Mouse (Mus musculus) heart, adult 9 months (tissue): ENCODE measurements around the gene Rpl41.
"Not testable (repeated sequence)": the region's sequence is repeated elsewhere in the genome, so short reads cannot be mapped to it uniquely, and the experiment has no call there.

Source experiments
- DNase-seq, 2 experiments: peaks; one replicate each; pipeline ENCODE4 v3.0.0; 2022; ENCODE audit warnings: low spot score in 2 of 2

The Rpl41 gene

DNA sequence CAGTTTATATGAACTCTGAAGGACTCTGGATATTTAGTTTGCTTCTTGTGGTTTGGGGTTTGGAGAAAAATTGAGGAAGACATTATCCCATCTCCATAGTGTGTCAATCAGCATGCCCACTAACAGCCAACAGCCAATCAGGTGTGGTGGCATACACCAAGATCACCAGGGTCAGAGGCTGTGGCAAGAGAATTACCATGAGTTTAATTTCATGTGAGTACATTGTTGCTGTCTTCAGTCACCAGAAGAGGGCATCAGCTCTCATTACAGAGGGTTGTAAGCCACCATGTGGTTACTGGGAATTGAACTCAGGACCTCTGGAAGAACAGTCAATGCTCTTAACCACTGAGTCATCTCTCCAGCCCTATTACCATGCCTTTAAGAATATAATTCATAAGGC is 7.2 kb upstream of the Rpl41 start:
- DNase-seq: no peak

GRCm38 (mm10) chr10:128555567-128555966 is 6.5 kb upstream of the Rpl41 start:
- DNase-seq: not testable (repeated sequence)

DNA sequence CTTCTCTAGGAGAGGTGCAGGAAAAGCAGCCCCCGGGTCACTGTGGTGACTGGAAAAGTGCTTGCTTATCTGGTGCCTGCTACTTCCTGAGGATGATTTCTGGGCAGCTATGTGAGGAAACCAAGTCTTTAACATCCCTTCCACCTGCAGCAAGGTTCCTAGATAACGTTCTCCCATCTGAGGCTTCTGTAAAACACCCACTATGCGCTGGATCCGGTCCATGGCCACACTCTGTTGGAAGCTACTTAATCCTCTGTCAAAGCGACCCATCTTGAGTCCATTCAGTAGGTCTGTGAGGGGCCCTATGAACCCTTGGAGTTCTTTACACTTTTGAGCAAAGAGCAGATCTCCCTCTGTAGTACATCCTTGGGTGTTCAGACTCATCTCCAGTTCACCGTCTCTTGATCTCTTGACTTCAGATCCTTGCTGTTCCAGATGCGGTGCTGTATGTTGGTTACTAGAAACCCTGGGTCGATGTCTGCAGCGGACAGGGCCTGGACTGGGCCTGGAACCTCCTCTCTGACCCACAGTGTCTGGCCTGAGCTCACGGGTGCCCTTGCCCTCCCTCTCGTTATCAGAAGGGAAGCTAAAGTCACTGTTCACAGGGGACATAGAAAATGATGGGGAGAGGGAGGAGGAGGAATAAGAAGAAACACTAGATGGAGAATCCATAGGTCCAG is 1.2 kb upstream of the Rpl41 start:
- not testable (repeated sequence) for DNase-seq

GRCm38 (mm10) chr10:128549682-128550057 is 565 bp upstream of the Rpl41 start:
- peak; percentile 31 to 46 for DNase-seq

GRCm38 (mm10) chr10:128548051-128548791 is 884 bp downstream of the Rpl41 start:
- DNase-seq: not testable (repeated sequence)

- DNase-seq: peak; percentile 96 to 98
Observed at GRCm38 (mm10) chr10:128547361-128548032, 1.6 kb downstream of the Rpl41 start, which contains the start of gene Zc3h10. Gene Zc3h10, minus strand, starts transcription at chr10:128547774.

DNA sequence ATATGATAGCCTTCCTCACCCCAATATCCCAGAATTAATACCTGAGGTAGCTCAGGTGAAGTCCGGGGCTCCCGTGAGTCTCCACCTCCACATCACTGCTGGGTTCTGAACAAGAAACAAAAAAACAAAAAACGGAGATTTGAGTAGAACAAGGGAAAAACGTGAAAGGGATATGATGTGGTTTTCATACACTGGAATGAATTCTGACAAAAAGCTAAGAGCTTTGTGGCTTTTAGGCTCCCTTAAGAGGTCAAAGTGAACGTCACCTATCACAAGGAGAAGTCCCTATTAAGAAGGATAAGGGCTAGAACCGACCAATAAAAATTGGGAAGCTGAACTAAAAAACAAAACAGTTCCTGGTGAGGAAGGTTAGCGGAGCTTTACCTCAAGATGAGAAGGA is 2.3 kb downstream of the Rpl41 start:
- peak in 1 of 2 experiments; percentile 13 for DNase-seq

DNA sequence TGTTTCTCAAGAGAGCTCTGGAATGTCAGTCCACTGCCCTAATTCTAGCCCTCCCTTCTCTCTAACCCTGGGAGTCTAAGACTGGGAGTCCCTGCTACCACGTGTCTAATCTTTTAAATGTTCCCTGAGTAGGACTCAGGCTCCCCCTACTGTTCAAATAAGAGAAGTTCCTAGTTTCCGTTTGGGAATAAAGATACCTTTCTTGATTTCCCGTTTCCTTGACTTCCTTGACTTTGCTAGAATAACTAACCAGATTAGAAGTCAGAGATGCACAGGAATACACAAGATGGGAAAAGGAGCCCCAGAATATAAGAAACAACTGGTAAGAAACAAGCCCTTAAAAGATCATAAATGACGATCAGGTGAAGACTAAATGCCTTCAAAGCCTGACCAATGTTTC is 2.7 kb downstream of the Rpl41 start:
- peak; percentile 51 to 55 for DNase-seq

GRCm38 (mm10) chr10:128545570-128545898 is 3.6 kb downstream of the Rpl41 start:
- DNase-seq: no peak

GRCm38 (mm10) chr10:128544674-128545569 is 4.2 kb downstream of the Rpl41 start:
- DNase-seq: no peak

- DNase-seq: no peak
Observed at GRCm38 (mm10) chr10:128544151-128544657, 4.9 kb downstream of the Rpl41 start.

GRCm38 (mm10) chr10:128543100-128543499 is 6.0 kb downstream of the Rpl41 start:
- no peak for DNase-seq

DNA sequence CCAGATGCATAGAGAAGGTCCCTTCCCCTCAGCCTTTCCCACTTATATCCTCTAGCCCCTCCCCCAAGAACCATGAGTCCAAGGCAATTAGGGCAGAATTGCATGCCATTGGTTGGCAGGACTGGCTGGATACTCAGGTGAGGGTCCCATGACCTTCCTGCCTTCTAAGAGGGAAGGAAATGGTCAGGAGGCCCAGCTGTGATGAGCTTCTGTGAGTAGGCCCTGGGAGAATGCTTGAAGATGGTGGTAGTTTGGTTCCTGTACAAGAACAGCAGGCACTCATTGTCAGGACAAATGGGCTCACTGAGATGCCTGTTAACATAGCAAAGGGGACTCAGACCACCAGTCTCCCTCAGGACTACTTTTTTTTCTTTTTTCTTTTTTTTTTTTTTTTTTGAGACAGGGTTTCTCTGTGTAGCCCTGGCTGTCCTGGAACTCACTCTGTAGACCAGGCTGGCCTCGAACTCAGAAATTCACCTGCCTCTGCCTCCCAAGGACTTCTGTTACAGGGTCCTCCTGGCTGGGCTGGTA is 10.7 kb downstream of the Rpl41 start:
- no peak for DNase-seq

- peak; percentile 91 to 95 for DNase-seq
Observed at GRCm38 (mm10) chr10:128536266-128536940, 12.7 kb downstream of the Rpl41 start.

GRCm38 (mm10) chr10:128535624-128536265 is 13.4 kb downstream of the Rpl41 start:
- no peak for DNase-seq

DNA sequence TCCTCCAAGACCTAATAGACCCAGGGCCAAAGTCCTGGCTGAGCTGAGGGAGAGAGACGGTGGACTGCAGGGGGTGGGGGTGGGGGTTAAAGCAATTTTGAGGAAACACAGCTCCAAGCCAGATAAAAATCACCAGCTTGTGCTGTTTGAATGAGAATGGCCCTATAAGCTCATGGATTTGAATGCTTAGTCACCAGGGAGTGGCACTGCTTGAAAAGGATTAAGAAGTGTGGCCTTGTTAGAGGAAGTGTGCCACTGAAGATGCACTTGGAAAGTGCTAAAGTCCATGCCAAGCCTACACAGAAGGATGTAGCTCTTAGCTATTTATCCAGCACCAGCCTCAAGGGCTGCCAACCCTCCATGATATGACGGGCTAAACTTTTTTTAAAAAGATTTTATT is 13.9 kb downstream of the Rpl41 start:
- no peak for DNase-seq

- no peak for DNase-seq
Observed at GRCm38 (mm10) chr10:128526366-128527356, 22.4 kb downstream of the Rpl41 start.

DNA sequence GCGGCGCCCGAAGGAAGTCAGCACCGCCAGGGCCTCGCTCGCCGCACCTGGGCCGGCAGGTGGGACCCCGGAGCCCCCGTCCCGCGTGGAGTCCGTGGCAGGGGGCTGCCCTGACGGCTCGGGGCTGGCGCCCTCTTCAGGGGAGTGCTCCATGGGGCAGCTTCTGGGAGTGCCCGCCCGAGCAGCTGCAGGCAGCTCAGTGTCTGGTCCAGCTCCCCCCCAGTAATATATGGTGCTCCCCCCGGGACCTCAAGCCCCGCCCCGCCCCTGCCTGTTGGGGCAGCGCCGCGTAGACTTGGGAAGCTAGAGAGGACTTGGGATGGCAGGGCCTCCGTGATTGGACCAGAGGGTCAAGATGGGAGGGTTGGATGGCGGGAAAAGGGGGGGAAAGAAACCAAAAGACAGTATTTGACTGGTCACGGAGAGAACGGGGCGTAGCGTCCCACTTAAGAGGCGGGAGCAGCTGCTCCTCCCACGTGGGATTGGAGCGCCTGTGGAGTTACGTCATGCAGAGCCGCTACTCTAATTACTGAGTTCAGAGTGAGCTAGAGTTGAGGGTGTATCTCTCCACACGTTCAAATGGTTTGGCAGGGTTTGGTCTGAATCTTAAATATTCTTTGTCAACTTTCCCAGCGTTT is 23.3 kb downstream of the Rpl41 start, which contains the start of gene Esyt1:
Esyt1 (minus strand) TSS at position 201 of the 638 bp plus-strand sequence.
- peak; percentile 98 to 99 for DNase-seq
